Mouse (Mus musculus) stomach, embryonic 16.5 days (tissue): Measurements from ENCODE around the gene Mrpl9. TPM values are rescaled to one million over a fixed set of nuclear protein-coding genes. Genes with fewer than 3 reads are reported as not detected.

Experiments
- ATAC-seq: fragments of 200-750 bp; cut with Nextera tagmentation; 2 replicates; pipeline ENCODE4 v1.8.0; 2017; ENCODE audit warnings: moderate number of reproducible peaks, moderate TSS enrichment; ENCODE audit not compliant: insufficient read depth, low FRiP score
- H3K27ac ChIP-seq: fragments of 300-500 bp; sonication (generic); 2 replicates; pipeline ENCODE4 v1.5.1; 2014; ENCODE audit warnings: low read length
- H3K27me3 ChIP-seq: fragments of 300-500 bp; sonication (generic); 2 replicates; pipeline ENCODE4 v1.6.1; 2014; ENCODE audit warnings: low read length, control low read depth, mixed read lengths; ENCODE audit not compliant: control insufficient read depth, insufficient read depth
- H3K36me3 ChIP-seq: fragments of 300-500 bp; sonication (generic); 2 replicates; pipeline ENCODE4 v1.6.1; 2014; ENCODE audit warnings: low read length; ENCODE audit not compliant: control insufficient read depth, insufficient read depth
- H3K4me1 ChIP-seq: fragments of 300-500 bp; sonication (generic); 2 replicates; pipeline ENCODE4 v1.6.1; 2014; ENCODE audit warnings: low read length, control low read depth, mixed read lengths; ENCODE audit not compliant: control insufficient read depth, insufficient read depth
- H3K4me2 ChIP-seq: fragments of 300-500 bp; sonication (generic); 2 replicates; pipeline ENCODE4 v1.6.1; 2014; ENCODE audit warnings: low read depth, low read length, mixed read lengths
- H3K4me3 ChIP-seq: fragments of 300-500 bp; sonication (generic); replicated peaks from 2 replicates; pipeline ENCODE4 v1.5.1; 2014; ENCODE audit warnings: mild to moderate bottlenecking, low read length
- H3K9ac ChIP-seq: fragments of 300-500 bp; sonication (generic); 2 replicates; pipeline ENCODE4 v1.6.1; 2014; ENCODE audit warnings: low read length
- H3K9me3 ChIP-seq: fragments of 300-500 bp; sonication (generic); replicated peaks from 2 replicates; pipeline ENCODE4 v1.6.1; 2016; ENCODE audit warnings: low read length, control low read depth; ENCODE audit not compliant: control insufficient read depth
- WGBS: fragments of 180-500 bp; shearing (Covaris S2); extraction: QIAGEN DNeasy Blood & Tissue Kit; methylation state at CpG from one replicate; pipeline ENCODE4 v1.1.7; 2014; 5-methylcytosine and 5-hydroxymethylcytosine counted together
- polyA plus RNA-seq: library from polyadenylated mRNA; unstranded; fragments of >200 nt; fragmentation: Nextera tagmentation; extraction: Ambion mirVana; gene quantifications from 2 replicates; pipeline ENCODE4 v1.2.1, GENCODE M21; 2015

Mrpl9 gene
- polyA plus RNA-seq, 1 experiment from 2014 or later: 67.8 TPM

DNA sequence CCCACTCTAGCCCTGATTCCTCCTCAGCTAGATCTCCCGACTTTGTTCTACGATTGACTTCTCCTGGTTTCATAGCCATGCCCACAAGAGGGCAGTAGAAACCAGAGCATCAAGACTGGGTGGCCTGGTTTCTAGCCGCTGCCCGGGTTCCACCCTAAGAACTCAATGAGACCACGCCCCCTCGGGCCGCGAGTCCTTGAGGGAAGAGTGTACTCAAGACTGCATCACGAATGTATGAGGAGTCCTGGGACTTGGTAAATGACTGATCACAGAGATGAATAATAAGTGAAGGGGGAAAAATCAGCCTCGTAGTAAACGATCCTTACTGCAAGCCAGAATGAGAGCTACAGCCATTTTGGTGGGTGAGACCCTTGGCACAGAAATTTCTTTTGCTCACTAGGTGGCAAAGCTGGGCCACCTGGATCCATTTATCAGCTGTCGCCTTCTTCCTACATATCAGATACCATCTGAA is 13.4 kb downstream of the Mrpl9 start:
- Histone ChIP-seq H3K27ac (no peak overlapping the region), H3K9ac (peak overlapping the region; percentile 60), H3K4me1 (peaks cover 3% of the 10 kb centered on the region; the same call in 1 of the 2 replicates), H3K36me3 (no peaks in the 10 kb centered on the region), H3K4me2 (peak overlapping the region; percentile 58), H3K9me3 (0 out of 2 replicates have a peak, but pooled peaks cover 5% of the 10 kb centered on the region), H3K4me3 (peak overlapping the region; percentile 36), H3K27me3 (no peaks in the 10 kb centered on the region)
- ATAC-seq: peak; percentile 92
- under 1% methylated on average over 12 of the region's 12 CpGs for WGBS

DNA sequence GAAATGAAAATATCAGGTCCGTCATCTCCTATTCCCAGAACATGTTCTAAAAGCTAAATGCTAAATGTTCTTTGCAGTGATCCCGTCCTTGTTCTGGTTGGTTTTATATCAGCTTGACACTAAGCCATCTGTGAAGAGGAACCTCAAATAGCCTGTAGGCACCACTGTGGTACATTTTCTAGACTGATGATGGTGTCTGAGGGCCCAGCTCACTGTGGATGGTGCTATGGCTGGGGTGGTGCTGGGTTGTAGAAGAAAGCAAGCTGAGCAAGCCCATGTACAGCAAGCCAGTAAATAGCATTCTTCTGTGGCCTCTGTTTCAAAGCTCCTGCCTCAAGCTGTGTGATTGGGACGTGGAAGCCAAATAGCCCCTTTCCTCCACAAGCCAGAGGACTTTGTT is 13.9 kb downstream of the Mrpl9 start:
- H3K9ac ChIP-seq: no peak overlapping the region
- no peak for ATAC-seq
- no peaks in the 10 kb centered on the region for H3K27me3 ChIP-seq
- no peak overlapping the region for H3K4me2 ChIP-seq
- H3K4me3 ChIP-seq: no peak overlapping the region
- H3K9me3 ChIP-seq: 0 out of 2 replicates have a peak, but pooled peaks cover 5% of the 10 kb centered on the region
- H3K27ac ChIP-seq: no peak overlapping the region
- peaks cover 3% of the 10 kb centered on the region; the same call in 1 of the 2 replicates for H3K4me1 ChIP-seq
- H3K36me3 ChIP-seq: no peaks in the 10 kb centered on the region
- WGBS: 72% methylated on average over 3 of the region's 3 CpGs

DNA sequence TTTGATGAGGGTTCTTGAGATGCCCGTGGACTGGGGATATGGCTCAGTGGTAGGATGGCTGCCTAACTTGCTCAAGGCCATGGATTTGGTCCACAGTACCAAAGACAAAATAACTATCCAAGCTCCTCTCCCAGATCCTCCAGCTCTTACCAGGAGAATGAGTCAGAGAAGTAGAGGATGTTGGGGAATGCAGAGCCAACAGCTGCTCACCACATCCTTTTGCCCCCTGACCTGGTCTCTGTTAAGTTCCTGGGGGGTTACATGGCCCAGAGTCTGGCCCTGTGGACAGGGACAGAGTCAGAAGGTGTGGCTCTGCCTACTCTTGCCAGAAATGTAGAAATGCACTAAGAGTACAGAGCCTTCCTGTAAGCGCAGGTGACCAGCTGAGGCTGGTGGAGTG is 16.7 kb downstream of the Mrpl9 start:
- Histone ChIP-seq H3K9me3 (0 out of 2 replicates have a peak, but pooled peaks cover 5% of the 10 kb centered on the region), H3K4me3 (no peak overlapping the region), H3K27ac (no peak overlapping the region), H3K4me2 (no peak overlapping the region), H3K4me1 (peaks cover 3% of the 10 kb centered on the region; the same call in 1 of the 2 replicates), H3K36me3 (no peaks in the 10 kb centered on the region), H3K9ac (no peak overlapping the region), H3K27me3 (no peaks in the 10 kb centered on the region)
- no peak for ATAC-seq
- WGBS: 92% methylated on average over 2 of the region's 2 CpGs

DNA sequence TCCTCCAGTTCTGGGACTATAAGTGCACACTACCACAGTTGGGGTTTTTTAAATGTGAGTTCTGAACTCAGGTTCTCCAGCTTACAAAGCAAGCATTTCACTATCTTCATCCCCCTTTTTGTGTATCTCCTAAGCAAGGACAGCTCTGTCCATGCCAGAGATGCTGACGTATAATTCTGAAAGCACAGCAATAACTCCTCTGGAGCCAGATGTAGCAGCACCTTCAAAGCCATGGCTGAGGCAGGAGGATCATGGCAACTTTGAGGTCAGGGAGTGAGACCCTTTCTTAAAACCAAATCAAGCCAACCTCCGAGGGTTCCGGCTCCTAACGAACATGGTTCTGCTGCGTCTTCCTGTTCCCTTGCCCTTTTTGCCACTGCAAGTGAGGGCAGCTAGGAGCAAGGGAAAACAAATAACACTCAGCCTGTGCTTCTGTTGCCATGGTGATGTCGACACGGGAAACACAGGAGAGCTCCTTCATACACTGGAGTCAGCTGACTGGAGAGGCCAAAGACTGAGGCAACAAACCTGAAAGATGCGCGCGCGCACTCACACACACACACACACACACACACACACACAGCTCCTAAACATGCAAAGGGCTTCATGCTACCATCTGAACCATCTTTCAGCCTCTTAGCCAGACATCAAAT is 20.9 kb downstream of the Mrpl9 start:
- no peaks in the 10 kb centered on the region for H3K27me3 ChIP-seq
- H3K4me2 ChIP-seq: no peak overlapping the region
- no peaks in the 10 kb centered on the region for H3K4me1 ChIP-seq
- H3K27ac ChIP-seq: no peak overlapping the region
- no peak overlapping the region for H3K9ac ChIP-seq
- 0 out of 2 replicates have a peak, but pooled peaks cover 2% of the 10 kb centered on the region for H3K9me3 ChIP-seq
- ATAC-seq: peak; percentile 53; the same call in 1 of the 2 replicates
- no peaks in the 10 kb centered on the region for H3K36me3 ChIP-seq
- no peak overlapping the region for H3K4me3 ChIP-seq
- whole genome bisulfite sequencing: 48% methylated on average over 11 of the region's 11 CpGs

DNA sequence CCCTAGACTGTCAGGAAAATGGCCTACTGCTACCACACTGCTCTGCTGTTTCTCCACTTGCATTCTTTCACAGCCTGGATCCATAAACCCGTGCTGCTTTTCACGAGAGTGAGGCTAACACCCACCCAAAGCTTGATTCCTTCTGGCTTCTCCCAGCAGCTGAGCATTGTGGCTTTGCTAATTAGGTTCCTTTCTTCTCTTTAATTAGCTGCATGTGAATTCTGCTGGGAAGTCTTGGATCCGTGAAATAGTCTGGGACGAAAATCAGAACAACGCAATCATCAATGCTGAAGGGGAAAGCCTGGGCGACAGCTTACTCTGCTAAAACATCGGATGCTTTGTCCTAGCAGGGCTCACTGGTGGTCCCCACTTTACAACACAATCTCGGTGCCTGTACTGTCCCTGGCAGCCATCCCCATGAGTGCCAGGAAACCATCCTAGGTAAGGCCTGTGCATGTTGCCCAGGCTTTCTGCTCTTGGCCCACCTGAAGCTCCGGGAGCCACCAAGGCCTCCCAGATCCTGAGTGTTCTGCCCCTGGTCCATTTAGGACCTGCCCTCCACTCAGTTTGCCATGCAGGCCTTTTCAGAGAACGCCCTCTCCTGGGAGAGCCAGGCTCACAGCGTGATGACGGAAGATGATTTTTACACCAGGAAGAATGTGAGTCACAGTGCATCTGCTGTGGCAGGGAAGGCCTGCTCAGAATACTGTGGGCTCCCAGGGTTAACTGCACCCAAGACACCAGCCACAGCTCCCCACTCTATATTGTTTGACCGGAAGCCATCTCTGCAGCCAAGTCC is 22.7 kb downstream of the Mrpl9 start:
- Histone ChIP-seq H3K4me2 (no peak overlapping the region), H3K4me1 (no peaks in the 10 kb centered on the region), H3K36me3 (no peaks in the 10 kb centered on the region), H3K9ac (no peak overlapping the region), H3K9me3 (no peaks in the 10 kb centered on the region), H3K27ac (no peak overlapping the region), H3K4me3 (no peak overlapping the region), H3K27me3 (no peaks in the 10 kb centered on the region)
- ATAC-seq: no peak
- 74% methylated on average over 13 of the region's 13 CpGs for WGBS

DNA sequence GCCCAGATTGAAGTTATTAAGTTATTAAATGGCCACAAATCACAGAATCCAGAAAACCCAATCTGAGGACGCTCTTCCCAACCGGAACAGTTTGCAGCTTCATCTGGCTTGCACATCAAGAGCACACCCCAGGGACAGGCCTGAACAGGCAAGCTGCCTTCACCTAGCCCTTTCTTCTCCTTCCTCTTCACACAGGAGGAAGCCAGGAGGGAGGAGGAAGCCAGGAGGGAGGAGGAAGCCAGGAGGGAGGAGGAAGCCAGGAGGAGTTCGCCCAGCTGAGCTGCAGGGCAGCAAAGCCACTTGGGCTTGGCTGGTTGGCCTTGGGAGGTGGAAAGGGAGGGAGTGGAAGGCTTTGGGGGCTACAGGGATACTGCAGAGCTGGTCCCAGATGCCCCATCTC is 25.8 kb downstream of the Mrpl9 start:
- Histone ChIP-seq H3K4me1 (0 out of 2 replicates have a peak, but pooled peaks cover 3% of the 10 kb centered on the region), H3K4me3 (no peak overlapping the region), H3K27ac (peak overlapping the region; percentile 48), H3K9ac (no peak overlapping the region), H3K27me3 (no peaks in the 10 kb centered on the region), H3K4me2 (no peak overlapping the region), H3K36me3 (no peaks in the 10 kb centered on the region), H3K9me3 (no peaks in the 10 kb centered on the region)
- WGBS: 50% methylated on average over 3 of the region's 3 CpGs
- no peak for ATAC-seq

DNA sequence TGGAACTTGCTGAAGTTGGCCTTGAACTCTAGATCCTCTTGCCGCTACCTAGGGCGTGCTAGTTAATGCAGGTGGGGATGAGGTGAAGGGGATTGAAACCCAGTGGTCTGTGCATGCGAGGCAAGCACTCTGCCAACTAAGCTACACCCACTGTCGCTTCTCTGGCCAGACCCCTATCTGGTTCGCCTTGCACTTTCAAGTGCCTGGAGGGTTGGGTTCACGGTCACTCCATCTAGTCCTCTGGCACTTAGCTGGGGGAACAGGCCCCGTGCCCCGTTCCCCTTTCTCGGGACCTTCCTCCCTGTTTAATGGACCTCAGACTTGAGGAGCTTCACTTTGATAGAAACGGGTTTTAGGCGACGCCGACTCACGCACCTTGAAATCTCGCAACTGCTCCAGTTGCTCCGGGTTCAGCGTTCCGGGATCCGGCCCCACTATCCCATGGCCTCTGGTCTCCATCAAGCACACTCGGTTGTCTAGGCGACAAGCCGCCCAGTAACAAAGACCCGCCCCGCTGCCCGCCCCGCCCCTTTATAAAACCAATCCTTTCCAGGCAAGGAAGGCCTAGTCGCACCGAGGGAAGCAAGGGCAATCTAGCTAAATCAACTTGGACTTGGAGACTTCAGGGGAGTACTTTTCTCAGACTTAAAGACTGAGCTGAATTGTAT is 29.5 kb downstream of the Mrpl9 start:
- 14% methylated on average over 28 of the region's 28 CpGs for WGBS
- H3K9me3 ChIP-seq: no peaks in the 10 kb centered on the region
- no peaks in the 10 kb centered on the region for H3K36me3 ChIP-seq
- peak; percentile 66; the same call in 1 of the 2 replicates for ATAC-seq
- H3K4me1 ChIP-seq: 0 out of 2 replicates have a peak, but pooled peaks cover 3% of the 10 kb centered on the region
- H3K9ac ChIP-seq: no peak overlapping the region
- H3K4me2 ChIP-seq: peak overlapping the region; percentile 50
- H3K4me3 ChIP-seq: no peak overlapping the region; the same call in 1 of the 2 replicates
- no peaks in the 10 kb centered on the region for H3K27me3 ChIP-seq
- 0 out of 2 replicates have a peak overlapping the region, but pooled peaks have one; percentile 49 for H3K27ac ChIP-seq

DNA sequence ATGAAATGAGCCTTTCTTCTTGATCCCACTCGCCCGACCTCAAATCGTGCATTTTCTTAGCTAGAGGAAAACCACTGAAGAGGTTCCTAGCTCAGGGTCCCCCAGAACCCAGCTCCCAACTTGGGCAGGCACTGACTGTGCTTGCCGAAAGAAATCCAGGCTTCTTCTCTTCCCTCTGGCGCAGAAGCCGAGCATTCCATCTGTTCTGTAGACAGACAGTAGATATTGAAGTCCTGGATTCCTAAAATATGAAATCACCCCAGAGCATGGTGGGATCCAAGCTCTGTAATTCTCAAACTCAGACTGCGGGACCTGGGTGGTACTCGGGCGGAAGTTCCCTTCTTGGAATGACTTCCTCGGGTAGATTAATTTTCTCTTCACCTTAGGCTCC is 30.0 kb downstream of the Mrpl9 start:
- Histone ChIP-seq H3K27ac (peak overlapping the region; percentile 49; the same call in 1 of the 2 replicates), H3K9ac (no peak overlapping the region), H3K4me2 (no peak overlapping the region), H3K36me3 (no peaks in the 10 kb centered on the region), H3K4me1 (0 out of 2 replicates have a peak, but pooled peaks cover 3% of the 10 kb centered on the region), H3K27me3 (no peaks in the 10 kb centered on the region), H3K4me3 (no peak overlapping the region), H3K9me3 (no peaks in the 10 kb centered on the region)
- WGBS: 49% methylated on average over 10 of the region's 10 CpGs
- no peak for ATAC-seq
